Comparison of ENCODE assay signal across 8 mouse cellular contexts in genomic region chr11:97622440-97622839, GRCm38 (mm10). TPM values are rescaled to one million over a fixed set of nuclear protein-coding genes. Genes with fewer than 3 reads are reported as not detected.
A peak's percentile ranks its signal among the peaks of the same experiment; 100 is the strongest.
DNase-seq lines count a peak whose midpoint lies in the region; ATAC-seq and TF ChIP-seq lines count a peak whose summit lies in the region.
"Had no signal": no experiment of that assay in that cellular context is flagged by ENCODE, and none has a peak within 500 bp of the region (broad histone marks: within the 10 kb centered on the region; RNA-seq: fewer than 3 reads in every experiment).

No protein-coding gene starts in this region.

- WGBS in embryonic facial prominence, embryonic 10.5 days: 3% methylated on average over 6 of the region's 6 CpGs

- peaks cover 18% of the 10 kb centered on the region for H3K27me3 ChIP-seq in G1E (ENCODE audit: insufficient read depth, low read length)
- peaks cover 68% of the 10 kb centered on the region for H3K27me3 ChIP-seq in embryonic facial prominence, embryonic 10.5 days (replicated peaks; ENCODE audit: low read depth, poor library complexity, severe bottlenecking)

- intact Hi-C loops in heart, postnatal 14 days (cut with DNase I): loop anchor here (1.0 to 5.0 kb wide), 4 partner anchors 45 to 215 kb away; partner anchors contain the start of gene Srcin1

- peaks cover 26% of the 10 kb centered on the region for H3K4me1 ChIP-seq in G1E (ENCODE audit: insufficient read depth, low read depth, low read length)
- H3K4me1 ChIP-seq in embryonic facial prominence, embryonic 10.5 days: peaks cover 16% of the 10 kb centered on the region

- TF ChIP-seq CTCF in G1E (IDR thresholded peaks at IDR 0.05; ENCODE audit: low read depth, low read length): peak; percentile 96

- no peak for DNase-seq in G1E (ENCODE audit: low spot score)
- peak; percentile 79 for DNase-seq in adrenal gland, postnatal 10 days
- DNase-seq in embryonic facial prominence, embryonic 10.5 days (ENCODE audit: low spot score): peak; percentile 80
- peak; percentile 62 to 78 for DNase-seq in heart, postnatal 14 days
- DNase-seq in layer of hippocampus, postnatal 10 days (ENCODE audit: low spot score in 2 of 2): peak; percentile 82
- peak; percentile 69 for DNase-seq in right cerebral cortex, postnatal 25 days

- no peak overlapping the region for H3K27ac ChIP-seq in embryonic facial prominence, embryonic 10.5 days (replicated peaks)
- H3K27ac ChIP-seq: limb, embryonic 13.5 days had no signal

- peaks cover 5% of the 10 kb centered on the region for H3K9me3 ChIP-seq in G1E (replicated peaks)
- H3K9me3 ChIP-seq in embryonic facial prominence, embryonic 10.5 days: no peaks in the 10 kb centered on the region
- H3K9me3 ChIP-seq: limb, embryonic 13.5 days had no signal

- no peak for ATAC-seq in G1E (ENCODE audit: extremely low read depth, insufficient number of reproducible peaks, low FRiP score, poor library complexity, severe bottlenecking)
- peak; percentile 78 for ATAC-seq in megakaryocyte-erythroid progenitor cell, adult 5-6 weeks (replicated peaks; ENCODE audit: low FRiP score, low TSS enrichment, poor library complexity, severe bottlenecking)

- peaks cover 55% of the 10 kb centered on the region for H3K36me3 ChIP-seq in G1E (replicated peaks)
- H3K36me3 ChIP-seq in embryonic facial prominence, embryonic 10.5 days (replicated peaks): no peaks in the 10 kb centered on the region
- H3K36me3 ChIP-seq: limb, embryonic 13.5 days had no signal

- H3K4me3 ChIP-seq in G1E (ENCODE audit: low read depth, low read length): no peak overlapping the region
- H3K4me3 ChIP-seq in embryonic facial prominence, embryonic 10.5 days: no peak overlapping the region
- H3K4me3 ChIP-seq: limb, embryonic 13.5 days had no signal

RNA-seq across cellular contexts. Expression of gene Epop, which starts 7.1 kb away (rescaled TPM):
- total RNA-seq in G1E (2014; fragmentation: Nextera tagmentation): 2.6 and 4.5 TPM in 2 replicates
- total RNA-seq in G1E (2017): 2.7 and 3.9 TPM in 2 replicates
- polyA plus RNA-seq in G1E (2012): 60.9 and 77.7 TPM in 2 replicates
- total RNA-seq in adrenal gland, postnatal 10 days (2021): 1 to 10 TPM; 3.5 to 5.1 TPM
- polyA plus RNA-seq in embryonic facial prominence, embryonic 10.5 days (2016; fragmentation: Nextera tagmentation; extraction: Ambion mirVana): 13.0 and 14.4 TPM in 2 replicates
- total RNA-seq in heart, postnatal 14 days (2021): 1 to 10 TPM in 1 of 2 experiments, under 1 TPM in 1; 0.93 to 1.2 TPM
- 1 to 10 TPM; 7.4 to 9.8 TPM for total RNA-seq in layer of hippocampus, postnatal 10 days (2021)
- total RNA-seq in megakaryocyte-erythroid progenitor cell, adult 5-6 weeks (2014; fragmentation: Nextera tagmentation): 2.6 and 2.9 TPM in 2 replicates
- total RNA-seq in megakaryocyte-erythroid progenitor cell, adult 5-6 weeks (2017): 0.61 and 2.6 TPM in 2 replicates

RNA-seq across cellular contexts. Expression of gene Mllt6, which starts 40.8 kb away (rescaled TPM):
- total RNA-seq in G1E (2014; fragmentation: Nextera tagmentation) (16.5 and 18.7 TPM in 2 replicates), G1E (2017) (10.9 and 11.2 TPM in 2 replicates)
- polyA plus RNA-seq in G1E (2012): 38.3 and 42.6 TPM in 2 replicates
- total RNA-seq in adrenal gland, postnatal 10 days (2021): 10 to 100 TPM; 36.1 to 48.2 TPM
- polyA plus RNA-seq in embryonic facial prominence, embryonic 10.5 days (2016; fragmentation: Nextera tagmentation; extraction: Ambion mirVana): 2.1 and 2.2 TPM in 2 replicates
- total RNA-seq in heart, postnatal 14 days (2021): 10 to 100 TPM; 58.1 to 61.7 TPM
- total RNA-seq in layer of hippocampus, postnatal 10 days (2021): 10 to 100 TPM; 50.5 to 55.5 TPM
- total RNA-seq in megakaryocyte-erythroid progenitor cell, adult 5-6 weeks (2014; fragmentation: Nextera tagmentation): 5.4 and 6.1 TPM in 2 replicates
- total RNA-seq in megakaryocyte-erythroid progenitor cell, adult 5-6 weeks (2017): 4.8 and 5.4 TPM in 2 replicates

RNA-seq across cellular contexts. Expression of gene Srcin1, which starts 46.5 kb away (rescaled TPM):
- 0.15 TPM in 2 replicates for total RNA-seq in G1E (2014; fragmentation: Nextera tagmentation)
- 0.29 and 0.49 TPM in 2 replicates for total RNA-seq in G1E (2017)
- 0.21 and 0.25 TPM in 2 replicates for polyA plus RNA-seq in G1E (2012)
- 10 to 100 TPM in 1 of 2 experiments, 1 to 10 TPM in 1; 7.1 to 10.1 TPM for total RNA-seq in adrenal gland, postnatal 10 days (2021)
- 0.72 and 0.80 TPM in 2 replicates for polyA plus RNA-seq in embryonic facial prominence, embryonic 10.5 days (2016; fragmentation: Nextera tagmentation; extraction: Ambion mirVana)
- total RNA-seq in heart, postnatal 14 days (2021): under 1 TPM; 0.29 to 0.34 TPM
- 100 to 1,000 TPM; 271 to 286 TPM for total RNA-seq in layer of hippocampus, postnatal 10 days (2021)
- not detected in 2 replicates for total RNA-seq in megakaryocyte-erythroid progenitor cell, adult 5-6 weeks (2014; fragmentation: Nextera tagmentation)
- not detected in 2 replicates for total RNA-seq in megakaryocyte-erythroid progenitor cell, adult 5-6 weeks (2017)

Comparison
In these comparisons a context has a peak if more than half of its experiments do, and no peak if none do; other contexts are left out.
1. RNA of gene Srcin1, which starts 46.5 kb away (total RNA-seq): 271 to 286 TPM in layer of hippocampus, postnatal 10 days; 7.1 to 10.1 TPM in adrenal gland, postnatal 10 days, 0.15 to 0.49 TPM in G1E, 0.29 to 0.34 TPM in heart, postnatal 14 days and not detected in megakaryocyte-erythroid progenitor cell, adult 5-6 weeks; every median in the first group is over 10 times any median in the second.